Mouse (Mus musculus): ENCODE measurements around the gene Foxp3. TPM values are rescaled to one million over a fixed set of nuclear protein-coding genes. Genes with fewer than 3 reads are reported as not detected.

Foxp3 gene
- total RNA-seq (2012; rRNA removed): 0.49 and 0.63 TPM in 2 replicates

DNA sequence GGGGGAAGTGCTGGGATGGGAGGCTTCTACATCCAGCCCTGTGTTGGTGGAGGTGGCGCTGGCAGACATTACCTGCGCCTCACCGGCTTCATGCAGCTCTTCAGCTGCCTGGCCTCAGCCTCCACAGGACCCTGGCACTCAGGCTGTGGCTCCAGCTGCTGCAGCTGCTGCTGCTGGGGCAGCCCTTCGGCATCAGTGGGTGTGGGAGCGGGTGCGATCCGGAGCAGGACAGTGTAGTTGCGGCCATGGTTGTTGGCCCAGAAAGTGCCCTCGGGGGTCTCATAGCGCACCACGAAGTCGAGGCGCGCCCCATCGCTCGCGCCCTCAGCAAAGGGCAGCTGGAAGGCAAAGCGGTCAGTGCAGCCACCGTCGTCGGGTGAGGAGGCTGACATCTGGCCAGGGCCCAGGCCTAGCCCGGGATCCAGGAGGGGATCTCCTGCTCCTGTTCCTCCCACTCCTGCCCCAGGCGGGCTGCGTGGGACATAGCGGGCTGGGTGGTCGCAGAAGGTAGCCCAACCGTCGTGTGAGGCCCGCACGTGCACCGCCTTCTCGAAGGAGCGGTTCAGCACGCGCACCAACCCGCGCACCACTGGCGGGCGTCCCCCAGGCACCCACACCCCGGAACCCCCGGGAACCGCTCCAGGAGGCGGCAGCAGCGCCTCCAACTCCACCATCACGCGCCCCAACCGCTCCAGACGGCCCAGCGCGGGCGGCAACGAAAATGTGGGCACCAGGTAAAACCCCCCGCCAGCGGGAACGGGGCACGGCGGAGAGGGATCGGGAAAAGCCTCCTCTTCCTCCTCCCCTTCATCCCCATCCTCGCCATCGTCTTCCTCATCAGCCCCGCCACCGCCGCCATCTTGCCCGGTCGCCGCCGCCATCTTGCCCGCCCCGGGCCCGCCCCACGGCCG lies at the start of gene Foxp3:
Gene Foxp3, plus strand, starts transcription at position 469 of the 911 bp plus-strand sequence.
- TF ChIP-seq ZC3H11A (IDR thresholded peaks at IDR 0.05; ENCODE audit: borderline replicate concordance, low read depth, low read length) (no peak), HCFC1 (IDR thresholded peaks at IDR 0.05; ENCODE audit: borderline replicate concordance, insufficient read depth, low read length) (no peak), MAFK (IDR thresholded peaks at IDR 0.05; ENCODE audit: insufficient read depth, low read depth, low read length) (no peak), CHD2 (IDR thresholded peaks at IDR 0.05; ENCODE audit: low read depth, low read length) (no peak), ZNF384 (IDR thresholded peaks at IDR 0.05; ENCODE audit: low read depth, low read length) (no peak)
- no peak for DNase-seq (ENCODE audit: low read depth, low spot score)
- H3K9me3 ChIP-seq (ENCODE audit: control insufficient read depth, insufficient read depth, low read depth, low read length): no peaks in the 10 kb centered on the region
- H3K36me3 ChIP-seq (ENCODE audit: control insufficient read depth, insufficient read depth, low read length, poor library complexity, severe bottlenecking): peaks cover 2% of the 10 kb centered on the region; the same call in 1 of the 2 replicates
- peak within 1 kb of the TSS; percentile 94 for H3K9ac ChIP-seq (ENCODE audit: insufficient read depth, low read depth, low read length, poor library complexity, severe bottlenecking)
- H3K27ac ChIP-seq (ENCODE audit: insufficient read depth, low read depth, low read length, poor library complexity, severe bottlenecking): peak within 1 kb of the TSS; percentile 82
- peaks cover 0 to 9% of the 10 kb centered on the region in 2 experiments; a peak in 1 of 4 replicates for H3K4me1 ChIP-seq (ENCODE audit: control insufficient read depth in 2 of 2, insufficient read depth in 2 of 2, low read length in 2 of 2, poor library complexity in 1 of 2)
- peak within 1 kb of the TSS; percentile 85 to 93 for H3K4me3 ChIP-seq (ENCODE audit: insufficient read depth in 1 of 2, low read depth in 1 of 2, low read length in 2 of 2, poor library complexity in 1 of 2, severe bottlenecking in 1 of 2)
- in situ Hi-C loops (cut with MboI; ENCODE audit: low sequenced_read_pairs in 2 of 2, unreplicated experiment in 2 of 2): loop anchor here in 1 of 2 experiments (25.0 kb wide), 1 partner anchor 111 kb away; no protein-coding TSS in a partner anchor

GRCm38 (mm10) chrX:7524961-7525360 lies 48.5 kb upstream of the Foxp3 start:
- Histone ChIP-seq H3K4me1 (ENCODE audit: control insufficient read depth in 2 of 2, insufficient read depth in 2 of 2, low read length in 2 of 2, poor library complexity in 1 of 2) (no peaks in the 10 kb centered on the region), H3K4me3 (ENCODE audit: insufficient read depth in 1 of 2, low read depth in 1 of 2, low read length in 2 of 2, poor library complexity in 1 of 2, severe bottlenecking in 1 of 2) (no peak overlapping the region)

GRCm38 (mm10) chrX:7553474-7553873 lies 20.0 kb upstream of the Foxp3 start:
- H3K4me1 ChIP-seq (ENCODE audit: control insufficient read depth in 2 of 2, insufficient read depth in 2 of 2, low read length in 2 of 2, poor library complexity in 1 of 2): no peaks in the 10 kb centered on the region
- DNase-seq (ENCODE audit: low read depth, low spot score): no peak
- H3K9me3 ChIP-seq (ENCODE audit: control insufficient read depth, insufficient read depth, low read depth, low read length): no peaks in the 10 kb centered on the region
- no peak overlapping the region for H3K27ac ChIP-seq (ENCODE audit: insufficient read depth, low read depth, low read length, poor library complexity, severe bottlenecking)
- no peaks in the 10 kb centered on the region for H3K36me3 ChIP-seq (ENCODE audit: control insufficient read depth, insufficient read depth, low read length, poor library complexity, severe bottlenecking)
- H3K9ac ChIP-seq (ENCODE audit: insufficient read depth, low read depth, low read length, poor library complexity, severe bottlenecking): no peak overlapping the region
- in situ Hi-C loops (cut with MboI; ENCODE audit: low sequenced_read_pairs in 2 of 2, unreplicated experiment in 2 of 2): loop anchor here in 1 of 2 experiments (25.0 kb wide), 1 partner anchor 91 kb away; no protein-coding TSS in a partner anchor
- TF ChIP-seq ZNF384 (IDR thresholded peaks at IDR 0.05; ENCODE audit: low read depth, low read length): no peak
- TF ChIP-seq HCFC1 (IDR thresholded peaks at IDR 0.05; ENCODE audit: borderline replicate concordance, insufficient read depth, low read length): no peak
- TF ChIP-seq MAFK (IDR thresholded peaks at IDR 0.05; ENCODE audit: insufficient read depth, low read depth, low read length): no peak
- TF ChIP-seq ZC3H11A (IDR thresholded peaks at IDR 0.05; ENCODE audit: borderline replicate concordance, low read depth, low read length): no peak
- TF ChIP-seq CHD2 (IDR thresholded peaks at IDR 0.05; ENCODE audit: low read depth, low read length): no peak
- H3K4me3 ChIP-seq (ENCODE audit: insufficient read depth in 1 of 2, low read depth in 1 of 2, low read length in 2 of 2, poor library complexity in 1 of 2, severe bottlenecking in 1 of 2): no peak overlapping the region

More at GRCm38 (mm10) chrX:7524961-7525360, 48.5 kb upstream of the Foxp3 start:
- in situ Hi-C loops (cut with MboI; ENCODE audit: low sequenced_read_pairs in 2 of 2, unreplicated experiment in 2 of 2): no loop called here
- DNase-seq (ENCODE audit: low read depth, low spot score): no peak
- Histone ChIP-seq H3K9me3 (ENCODE audit: control insufficient read depth, insufficient read depth, low read depth, low read length) (no peaks in the 10 kb centered on the region), H3K36me3 (ENCODE audit: control insufficient read depth, insufficient read depth, low read length, poor library complexity, severe bottlenecking) (no peaks in the 10 kb centered on the region), H3K27ac (ENCODE audit: insufficient read depth, low read depth, low read length, poor library complexity, severe bottlenecking) (no peak overlapping the region), H3K9ac (ENCODE audit: insufficient read depth, low read depth, low read length, poor library complexity, severe bottlenecking) (no peak overlapping the region)
- TF ChIP-seq ZC3H11A (IDR thresholded peaks at IDR 0.05; ENCODE audit: borderline replicate concordance, low read depth, low read length): no peak
- TF ChIP-seq MAFK (IDR thresholded peaks at IDR 0.05; ENCODE audit: insufficient read depth, low read depth, low read length): no peak
- no peak for TF ChIP-seq ZNF384 (IDR thresholded peaks at IDR 0.05; ENCODE audit: low read depth, low read length)
- TF ChIP-seq CHD2 (IDR thresholded peaks at IDR 0.05; ENCODE audit: low read depth, low read length): no peak
- TF ChIP-seq HCFC1 (IDR thresholded peaks at IDR 0.05; ENCODE audit: borderline replicate concordance, insufficient read depth, low read length): no peak

DNA sequence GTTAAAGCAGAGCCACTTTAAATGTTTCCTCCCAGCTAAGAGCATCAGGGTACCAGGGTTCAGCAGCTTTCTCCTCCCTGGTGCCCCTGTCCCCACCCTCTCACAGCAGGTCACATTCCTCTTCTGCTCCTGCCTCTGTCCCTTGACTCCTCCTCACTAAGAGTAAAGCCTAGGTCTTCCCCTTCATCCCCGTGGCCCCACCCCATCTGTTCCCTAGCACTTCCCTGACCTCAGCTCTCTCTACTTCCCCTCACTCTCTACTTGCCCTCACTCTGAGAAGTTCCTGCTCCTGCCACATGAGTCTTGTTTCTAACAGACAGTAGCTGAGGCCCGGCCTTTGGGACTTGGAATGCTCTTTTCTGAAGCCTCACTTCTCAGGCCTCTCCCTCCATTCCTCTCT lies 10.4 kb upstream of the Foxp3 start:
- Histone ChIP-seq H3K27ac (ENCODE audit: insufficient read depth, low read depth, low read length, poor library complexity, severe bottlenecking) (no peak overlapping the region), H3K9me3 (ENCODE audit: control insufficient read depth, insufficient read depth, low read depth, low read length) (no peaks in the 10 kb centered on the region), H3K36me3 (ENCODE audit: control insufficient read depth, insufficient read depth, low read length, poor library complexity, severe bottlenecking) (no peaks in the 10 kb centered on the region), H3K4me1 (ENCODE audit: control insufficient read depth in 2 of 2, insufficient read depth in 2 of 2, low read length in 2 of 2, poor library complexity in 1 of 2) (peaks cover 0 to 2% of the 10 kb centered on the region in 2 experiments; a peak in 1 of 4 replicates), H3K9ac (ENCODE audit: insufficient read depth, low read depth, low read length, poor library complexity, severe bottlenecking) (no peak overlapping the region), H3K4me3 (ENCODE audit: insufficient read depth in 1 of 2, low read depth in 1 of 2, low read length in 2 of 2, poor library complexity in 1 of 2, severe bottlenecking in 1 of 2) (no peak overlapping the region)
- in situ Hi-C loops (cut with MboI; ENCODE audit: low sequenced_read_pairs in 2 of 2, unreplicated experiment in 2 of 2): loop anchor here in 1 of 2 experiments (25.0 kb wide), 1 partner anchor 101 kb away; no protein-coding TSS in a partner anchor
- TF ChIP-seq CHD2 (IDR thresholded peaks at IDR 0.05; ENCODE audit: low read depth, low read length) (no peak), ZC3H11A (IDR thresholded peaks at IDR 0.05; ENCODE audit: borderline replicate concordance, low read depth, low read length) (no peak), HCFC1 (IDR thresholded peaks at IDR 0.05; ENCODE audit: borderline replicate concordance, insufficient read depth, low read length) (no peak), MAFK (IDR thresholded peaks at IDR 0.05; ENCODE audit: insufficient read depth, low read depth, low read length) (no peak), ZNF384 (IDR thresholded peaks at IDR 0.05; ENCODE audit: low read depth, low read length) (no peak)
- DNase-seq (ENCODE audit: low read depth, low spot score): no peak

All from ES-E14 (cell line).